ENCODE assay signal across 22 mouse cellular contexts in genomic region chr2:83251173-83252101, GRCm38 (mm10).
DNase-seq lines count a peak whose midpoint lies in the region; ATAC-seq and TF ChIP-seq lines count a peak whose summit lies in the region.
"Had no signal": no experiment of that assay in that cellular context is flagged by ENCODE, and none has a peak within 500 bp of the region (broad histone marks: within the 10 kb centered on the region; RNA-seq: fewer than 3 reads in every experiment).

No protein-coding gene starts in this region.

- H3K27me3 ChIP-seq in intestine, embryonic 14.5 days (replicated peaks; ENCODE audit: control insufficient read depth, insufficient read depth, low read length): no peaks in the 10 kb centered on the region
- no peaks in the 10 kb centered on the region for H3K27me3 ChIP-seq in intestine, embryonic 16.5 days (replicated peaks; ENCODE audit: control insufficient read depth, insufficient read depth, low read length)
- H3K27me3 ChIP-seq in liver, postnatal 0 days (ENCODE audit: insufficient read depth, low read length): no peaks in the 10 kb centered on the region
- no peaks in the 10 kb centered on the region for H3K27me3 ChIP-seq in forebrain, embryonic 11.5 days (ENCODE audit: control insufficient read depth, insufficient read depth, low read length)
- H3K27me3 ChIP-seq: embryonic facial prominence, embryonic 13.5 days; embryonic facial prominence, embryonic 15.5 days; forebrain, embryonic 13.5 days; forebrain, embryonic 15.5 days had no signal

- H3K4me1 ChIP-seq in intestine, embryonic 14.5 days (replicated peaks; ENCODE audit: control insufficient read depth, insufficient read depth, low read length): no peaks in the 10 kb centered on the region
- 0 out of 2 replicates have a peak, but pooled peaks cover 5% of the 10 kb centered on the region for H3K4me1 ChIP-seq in intestine, embryonic 16.5 days (ENCODE audit: control insufficient read depth, insufficient read depth, low read length)
- no peaks in the 10 kb centered on the region for H3K4me1 ChIP-seq in liver, postnatal 0 days (ENCODE audit: insufficient read depth)
- no peaks in the 10 kb centered on the region for H3K4me1 ChIP-seq in forebrain, embryonic 11.5 days (replicated peaks; ENCODE audit: control insufficient read depth, insufficient read depth, low read length)
- H3K4me1 ChIP-seq: embryonic facial prominence, embryonic 13.5 days; embryonic facial prominence, embryonic 15.5 days; forebrain, embryonic 10.5 days; forebrain, embryonic 13.5 days; forebrain, embryonic 15.5 days had no signal

- WGBS in intestine, embryonic 14.5 days: 17% methylated on average over 6 of the region's 6 CpGs
- WGBS in intestine, embryonic 16.5 days: 27% methylated on average over 6 of the region's 6 CpGs
- 64% methylated on average over 6 of the region's 6 CpGs for WGBS in liver, postnatal 0 days (ENCODE audit: insufficient replicate concordance)
- 74% methylated on average over 6 of the region's 6 CpGs for WGBS in forebrain, embryonic 11.5 days

- DNase-seq in forelimb bud, embryonic 11.5 days (ENCODE audit: low read depth, low spot score): peak; percentile 27
- DNase-seq in intestine, embryonic 14.5 days (ENCODE audit: low spot score): no peak
- DNase-seq in mesoderm, embryonic 11.5 days (ENCODE audit: low read depth, low spot score): peak; percentile 4
- DNase-seq in liver, postnatal 0 days: no peak
- no peak for DNase-seq in forebrain, embryonic 11.5 days (ENCODE audit: low spot score)
- no peak for DNase-seq in adrenal gland, adult 8-10 months
- DNase-seq: adrenal gland, adult 2 months; adrenal gland, postnatal 14 days; adrenal gland, postnatal 36 days; cerebellum, adult 11-12 months; cerebellum, adult 2 months; cerebellum, adult 9-10 months; cerebellum, postnatal 10 days; cerebellum, postnatal 25 days; forebrain, postnatal 0 days had no signal

- no peak for TF ChIP-seq EP300 in liver, postnatal 0 days (IDR thresholded peaks at IDR 0.05; ENCODE audit: low read depth)

- no peak overlapping the region for H3K4me2 ChIP-seq in intestine, embryonic 14.5 days (ENCODE audit: low read length)
- H3K4me2 ChIP-seq in intestine, embryonic 16.5 days (ENCODE audit: low read depth, low read length): no peak overlapping the region
- H3K4me2 ChIP-seq in liver, postnatal 0 days (ENCODE audit: low read depth, low read length): no peak overlapping the region
- no peak overlapping the region for H3K4me2 ChIP-seq in forebrain, embryonic 11.5 days (ENCODE audit: low read depth, low read length, severe bottlenecking)
- H3K4me2 ChIP-seq: embryonic facial prominence, embryonic 13.5 days; embryonic facial prominence, embryonic 15.5 days; forebrain, embryonic 13.5 days; forebrain, embryonic 15.5 days had no signal

- no peak for TF ChIP-seq CTCF in liver, postnatal 0 days (IDR thresholded peaks at IDR 0.05; ENCODE audit: low read depth)

- H3K36me3 ChIP-seq in intestine, embryonic 14.5 days (ENCODE audit: control insufficient read depth, insufficient read depth, low read length): no peaks in the 10 kb centered on the region
- H3K36me3 ChIP-seq in intestine, embryonic 16.5 days (ENCODE audit: control insufficient read depth, insufficient read depth, low read length): no peaks in the 10 kb centered on the region
- H3K36me3 ChIP-seq in liver, postnatal 0 days (replicated peaks; ENCODE audit: insufficient read depth, low read length): no peaks in the 10 kb centered on the region
- no peaks in the 10 kb centered on the region for H3K36me3 ChIP-seq in forebrain, embryonic 11.5 days (ENCODE audit: control insufficient read depth, insufficient read depth, low read length)
- H3K36me3 ChIP-seq: embryonic facial prominence, embryonic 13.5 days; embryonic facial prominence, embryonic 15.5 days; forebrain, embryonic 10.5 days; forebrain, embryonic 15.5 days had no signal

- H3K4me3 ChIP-seq in intestine, embryonic 14.5 days (ENCODE audit: low read depth, low read length): no peak overlapping the region
- no peak overlapping the region for H3K4me3 ChIP-seq in intestine, embryonic 16.5 days (ENCODE audit: low read length)
- H3K4me3 ChIP-seq in liver, postnatal 0 days (ENCODE audit: low read depth, low read length): no peak overlapping the region
- no peak overlapping the region for H3K4me3 ChIP-seq in forebrain, embryonic 11.5 days (ENCODE audit: low read depth, low read length)
- H3K4me3 ChIP-seq: embryonic facial prominence, embryonic 13.5 days; embryonic facial prominence, embryonic 15.5 days; erythroblast, embryonic 14.5 days; forebrain, embryonic 10.5 days; forebrain, embryonic 13.5 days; forebrain, embryonic 15.5 days had no signal

- no peak overlapping the region for H3K9ac ChIP-seq in intestine, embryonic 14.5 days (ENCODE audit: low read length)
- H3K9ac ChIP-seq in intestine, embryonic 16.5 days (ENCODE audit: low read depth, low read length): no peak overlapping the region
- no peak overlapping the region for H3K9ac ChIP-seq in liver, postnatal 0 days (replicated peaks)
- H3K9ac ChIP-seq in forebrain, embryonic 11.5 days (ENCODE audit: low read length): no peak overlapping the region
- H3K9ac ChIP-seq: embryonic facial prominence, embryonic 13.5 days; embryonic facial prominence, embryonic 15.5 days; forebrain, embryonic 13.5 days; forebrain, embryonic 15.5 days; forebrain, postnatal 0 days had no signal

- ATAC-seq in intestine, embryonic 14.5 days (replicated peaks; ENCODE audit: low FRiP score, low TSS enrichment, low read depth): peak; percentile 62
- ATAC-seq in intestine, embryonic 16.5 days: peak; percentile 96
- ATAC-seq in liver, postnatal 0 days: no peak
- ATAC-seq in forebrain, embryonic 11.5 days (replicated peaks; ENCODE audit: low FRiP score): no peak
- ATAC-seq: forebrain, embryonic 13.5 days; forebrain, embryonic 15.5 days; forebrain, postnatal 0 days had no signal

- H3K27ac ChIP-seq in intestine, embryonic 14.5 days (ENCODE audit: low read depth): no peak overlapping the region
- no peak overlapping the region for H3K27ac ChIP-seq in intestine, embryonic 16.5 days (ENCODE audit: low read length)
- H3K27ac ChIP-seq in liver, postnatal 0 days (ENCODE audit: low read depth): no peak overlapping the region
- H3K27ac ChIP-seq in forebrain, embryonic 11.5 days (ENCODE audit: low read depth, low read length): no peak overlapping the region
- H3K27ac ChIP-seq: embryonic facial prominence, embryonic 13.5 days; embryonic facial prominence, embryonic 15.5 days; forebrain, embryonic 10.5 days; forebrain, embryonic 13.5 days; forebrain, embryonic 15.5 days had no signal

- H3K9me3 ChIP-seq in intestine, embryonic 14.5 days (ENCODE audit: control insufficient read depth, low read length): no peaks in the 10 kb centered on the region
- H3K9me3 ChIP-seq in intestine, embryonic 16.5 days (ENCODE audit: control insufficient read depth, low read length): no peaks in the 10 kb centered on the region
- H3K9me3 ChIP-seq in liver, postnatal 0 days (ENCODE audit: low read length): no peaks in the 10 kb centered on the region
- H3K9me3 ChIP-seq in forebrain, embryonic 11.5 days (ENCODE audit: control insufficient read depth, low read length): no peaks in the 10 kb centered on the region
- H3K9me3 ChIP-seq: embryonic facial prominence, embryonic 13.5 days; embryonic facial prominence, embryonic 15.5 days; forebrain, embryonic 10.5 days; forebrain, embryonic 13.5 days; forebrain, embryonic 15.5 days had no signal

Comparison
In these comparisons a context has a peak if more than half of its experiments do, and no peak if none do; other contexts are left out.
1. DNase-seq: peak in forelimb bud, embryonic 11.5 days (single experiment) and mesoderm, embryonic 11.5 days (single experiment); none in intestine, embryonic 14.5 days (single experiment), liver, postnatal 0 days (single experiment), forebrain, embryonic 11.5 days (single experiment) and adrenal gland, adult 8-10 months (single experiment).
2. ATAC-seq: peak in intestine, embryonic 14.5 days (single experiment) and intestine, embryonic 16.5 days (single experiment); none in liver, postnatal 0 days (single experiment) and forebrain, embryonic 11.5 days (single experiment).